Mouse (Mus musculus) CH12.LX (cell line): ENCODE results near the gene Pum2. TPM values are rescaled to one million over a fixed set of nuclear protein-coding genes. Genes with fewer than 3 reads are reported as not detected.

Experiments
- DNase-seq: peaks from one replicate; pipeline ENCODE4 v3.0.0-alpha.2; 2013; ENCODE audit errors: extremely low read depth
- H3K27ac ChIP-seq: 2 replicates; pipeline ENCODE4 v1.5.1; 2012; ENCODE audit warnings: low read depth, mild to moderate bottlenecking, control low read depth, moderate library complexity; ENCODE audit not compliant: insufficient read depth
- H3K27me3 ChIP-seq: replicated peaks from 2 replicates; pipeline ENCODE3; 2012; ENCODE audit warnings: inconsistent platforms
- H3K36me3 ChIP-seq, 2 experiments: replicated peaks in 1 of 2; 2 replicates each; pipeline versions ENCODE3 to v1.6.1; 2012; ENCODE audit warnings: inconsistent platforms in 1 of 2, low read length in 1 of 2, mild to moderate bottlenecking in 1 of 2, mixed read lengths in 1 of 2, moderate library complexity in 1 of 2; ENCODE audit not compliant: control insufficient read depth in 1 of 2, insufficient read depth in 1 of 2
- H3K4me1 ChIP-seq, 2 experiments: 2 replicates each; pipeline ENCODE4 v1.6.1; 2012; ENCODE audit warnings: inconsistent platforms in 1 of 2, moderate library complexity in 1 of 2; ENCODE audit not compliant: insufficient read depth in 2 of 2, control insufficient read depth in 1 of 2
- H3K4me2 ChIP-seq: 2 replicates; pipeline ENCODE4 v1.6.1; 2012; ENCODE audit warnings: low read depth, mild to moderate bottlenecking, control low read depth; ENCODE audit not compliant: poor library complexity, insufficient read depth, severe bottlenecking
- H3K4me3 ChIP-seq, 3 experiments: fragments of 150-350 bp in 1 of 3; sonication (generic) in 1 of 3; replicated peaks in 1 of 3; 2 replicates each; pipeline versions ENCODE3 to v1.5.1; 2011 to 2012; ENCODE audit warnings: low read depth in 2 of 3, low read length in 2 of 3, mild to moderate bottlenecking in 2 of 3, moderate library complexity in 2 of 3, control low read depth in 1 of 3, improper control_type of control experiment in 1 of 3, inconsistent platforms in 1 of 3, mixed read lengths in 1 of 3; ENCODE audit not compliant: poor library complexity in 1 of 3
- H3K79me2 ChIP-seq: replicated peaks from 2 replicates; pipeline ENCODE4 v1.6.1; 2012; ENCODE audit warnings: mild to moderate bottlenecking, moderate library complexity; ENCODE audit not compliant: control insufficient read depth, poor library complexity, insufficient read depth, severe bottlenecking; ENCODE audit errors: extremely low read depth
- H3K9ac ChIP-seq: 2 replicates; pipeline ENCODE4 v1.6.1; 2012; ENCODE audit warnings: low read depth, mild to moderate bottlenecking, control low read depth, moderate library complexity; ENCODE audit not compliant: insufficient read depth
- H3K9me3 ChIP-seq: replicated peaks from 2 replicates; pipeline ENCODE3; 2012; ENCODE audit warnings: low read length, inconsistent platforms, mixed read lengths
- BHLHE40 ChIP-seq: IDR thresholded peaks from 2 replicates; pipeline ENCODE4 v1.6.1; 2011; ENCODE audit warnings: mild to moderate bottlenecking, low read depth, low read length, improper control_type of control experiment
- CHD1 ChIP-seq: IDR thresholded peaks from 2 replicates; pipeline ENCODE4 v1.6.1; 2012; ENCODE audit warnings: low read depth, low read length, improper control_type of control experiment, inconsistent platforms
- CTCF ChIP-seq, 2 experiments: IDR thresholded peaks in 1 of 2; conservative IDR thresholded peaks in 1 of 2; 2 replicates each; pipeline ENCODE4 v1.5.1; 2011 to 2012; ENCODE audit warnings: low read depth in 2 of 2, low read length in 2 of 2, improper control_type of control experiment in 1 of 2, inconsistent platforms in 1 of 2, mild to moderate bottlenecking in 1 of 2, moderate library complexity in 1 of 2
- E2F4 ChIP-seq: IDR thresholded peaks from 2 replicates; pipeline ENCODE4 v1.6.1; 2011; ENCODE audit warnings: low read depth, low read length, improper control_type of control experiment; ENCODE audit not compliant: insufficient replicate concordance
- ELF1 ChIP-seq: IDR thresholded peaks from 2 replicates; pipeline ENCODE4 v1.6.1; 2014; ENCODE audit warnings: low read depth, mild to moderate bottlenecking, inconsistent platforms, low read length, improper control_type of control experiment
- EP300 ChIP-seq: IDR thresholded peaks from 2 replicates; pipeline ENCODE4 v1.6.1; 2011; ENCODE audit warnings: low read length, improper control_type of control experiment
- GABPA ChIP-seq: IDR thresholded peaks from 2 replicates; pipeline ENCODE4 v1.6.1; 2012; ENCODE audit warnings: low read depth, low read length, improper control_type of control experiment, inconsistent platforms; ENCODE audit not compliant: insufficient replicate concordance
- HCFC1 ChIP-seq: IDR thresholded peaks from 2 replicates; pipeline ENCODE4 v1.6.1; 2012; ENCODE audit warnings: low read depth, mild to moderate bottlenecking, inconsistent platforms, low read length, improper control_type of control experiment
- JUN ChIP-seq: IDR thresholded peaks from 2 replicates; pipeline ENCODE4 v1.6.1; 2011; ENCODE audit warnings: low read depth, mild to moderate bottlenecking, low read length, improper control_type of control experiment, moderate library complexity; ENCODE audit not compliant: insufficient read depth
- KAT2A ChIP-seq: IDR thresholded peaks from 2 replicates; pipeline ENCODE4 v1.6.1; 2012; ENCODE audit warnings: low read length, improper control_type of control experiment, inconsistent platforms; ENCODE audit not compliant: insufficient replicate concordance
- MAFK ChIP-seq: IDR thresholded peaks from 2 replicates; pipeline ENCODE4 v1.6.1; 2011; ENCODE audit warnings: low read length, improper control_type of control experiment; ENCODE audit not compliant: insufficient replicate concordance
- MAZ ChIP-seq: IDR thresholded peaks from 2 replicates; pipeline ENCODE4 v1.6.1; 2012; ENCODE audit warnings: low read depth, mild to moderate bottlenecking, inconsistent platforms, low read length, improper control_type of control experiment, moderate library complexity
- MXI1 ChIP-seq: IDR thresholded peaks from 2 replicates; pipeline ENCODE4 v1.6.1; 2011; ENCODE audit warnings: mild to moderate bottlenecking, low read depth, low read length, improper control_type of control experiment
- MYC ChIP-seq: IDR thresholded peaks from 2 replicates; pipeline ENCODE4 v1.6.1; 2011; ENCODE audit warnings: low read depth, mild to moderate bottlenecking, improper control_type of control experiment, low read length
- POLR2A ChIP-seq: IDR thresholded peaks from 2 replicates; pipeline ENCODE4 v1.6.1; 2011; ENCODE audit warnings: low read depth, mild to moderate bottlenecking, improper control_type of control experiment, low read length
- RAD21 ChIP-seq: IDR thresholded peaks from 2 replicates; pipeline ENCODE4 v1.6.1; 2011; ENCODE audit warnings: low read depth, mild to moderate bottlenecking, low read length, improper control_type of control experiment, moderate library complexity
- RCOR1 ChIP-seq: conservative IDR thresholded peaks from 2 replicates; pipeline ENCODE4 v1.6.1; 2012; ENCODE audit warnings: low read depth, mild to moderate bottlenecking, inconsistent platforms, low read length, improper control_type of control experiment
- SMC3 ChIP-seq: IDR thresholded peaks from 2 replicates; pipeline ENCODE4 v1.6.1; 2011; ENCODE audit warnings: low read depth, low read length, improper control_type of control experiment
- TCF12 ChIP-seq: IDR thresholded peaks from 2 replicates; pipeline ENCODE4 v1.6.1; 2014; ENCODE audit warnings: low read depth, mild to moderate bottlenecking, inconsistent platforms, low read length, improper control_type of control experiment
- USF2 ChIP-seq: conservative IDR thresholded peaks from 2 replicates; pipeline ENCODE4 v1.6.1; 2011; ENCODE audit warnings: low read depth, low read length, improper control_type of control experiment
- ZMIZ1 ChIP-seq: IDR thresholded peaks from 2 replicates; pipeline ENCODE4 v1.6.1; 2012; ENCODE audit warnings: low read depth, mild to moderate bottlenecking, inconsistent platforms, low read length, improper control_type of control experiment
- dilution Hi-C: fragments of 300-500 bp; cut with MboI; formaldehyde crosslinking; loops from 2 replicates; pipeline ENCODE4 v1.14.3; 2020; ENCODE audit warnings: low sequenced_read_pairs; ENCODE audit not compliant: extremely low pct_unique_long_range_greater_than_20kb, extremely low pct_ligation_motif_present
- in situ Hi-C: fragments of 300-500 bp; cut with MboI; formaldehyde crosslinking; loops from 3 replicates; pipeline ENCODE4 v1.14.3; 2019; ENCODE audit warnings: low sequenced_read_pairs, low pct_ligation_motif_present, low pct_unique_long_range_greater_than_20kb, mixed read lengths
- polyA plus RNA-seq: library from polyadenylated mRNA; unstranded; fragments of >175 nt; gene quantifications from 2 replicates; pipeline ENCODE4 v1.2.1, GENCODE M21; 2012; ENCODE audit warnings: low read depth; ENCODE audit not compliant: insufficient read length
- total RNA-seq, 2 experiments: library from RNA; depleted of rRNA; stranded (reverse); fragments of 300-350 nt in 1 of 2; fragments of >200 nt in 1 of 2; gene quantifications; 2 replicates each; pipeline ENCODE4 v1.2.3; 2012 to 2014

Gene Pum2
- total and polyA plus RNA-seq, 3 experiments = 52.9 to 90.2 (median 62.7) TPM

DNA sequence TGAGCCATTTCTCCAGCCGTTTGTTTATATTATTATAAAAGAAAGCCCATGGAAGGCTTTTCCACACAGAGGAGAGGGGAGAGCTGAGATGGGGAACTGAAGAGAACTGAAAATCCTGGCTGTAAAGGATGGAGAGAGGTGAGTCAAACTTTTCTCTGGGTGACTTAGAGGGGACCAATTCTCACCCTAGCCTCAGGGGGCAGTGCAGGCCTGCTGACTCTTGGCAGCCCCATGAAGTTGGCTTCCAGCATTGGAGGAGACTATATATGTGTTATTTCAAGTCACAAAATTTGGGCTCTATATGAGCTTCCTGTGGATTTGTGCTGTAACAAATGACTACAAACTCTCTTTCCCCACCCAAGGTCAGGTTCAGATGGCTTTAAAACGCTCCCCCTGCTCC is 88.7 kb downstream of the Pum2 start:
- H3K27ac ChIP-seq = no peak overlapping the region
- in situ Hi-C loops = no loop called here
- no peak overlapping the region for H3K9ac ChIP-seq
- H3K4me2 ChIP-seq = no peak overlapping the region
- H3K79me2 ChIP-seq = no peaks in the 10 kb centered on the region
- no peak for TF ChIP-seq HCFC1
- no peak for TF ChIP-seq MXI1
- TF ChIP-seq MYC = no peak
- no peak for TF ChIP-seq EP300
- TF ChIP-seq E2F4 = no peak
- peak; percentile 78 for TF ChIP-seq RAD21
- TF ChIP-seq SMC3 = peak; percentile 54
- no peak for TF ChIP-seq ELF1
- peak; percentile 48 to 76; a peak in 3 of 4 replicates for TF ChIP-seq CTCF (conservative IDR thresholded peaks at IDR 0.05 in 1 of 2, IDR thresholded peaks at IDR 0.05 in 1 of 2; ENCODE audit: low read depth in 2 of 2, low read length in 2 of 2)
- no peaks in the 10 kb centered on the region for H3K4me1 ChIP-seq
- H3K9me3 ChIP-seq = peaks cover 4% of the 10 kb centered on the region
- peaks cover 0 to 4% of the 10 kb centered on the region in 2 experiments for H3K36me3 ChIP-seq
- peak; percentile 33 for DNase-seq
- dilution Hi-C loops = no loop called here
- H3K4me3 ChIP-seq = no peak overlapping the region
- H3K27me3 ChIP-seq = no peaks in the 10 kb centered on the region

DNA sequence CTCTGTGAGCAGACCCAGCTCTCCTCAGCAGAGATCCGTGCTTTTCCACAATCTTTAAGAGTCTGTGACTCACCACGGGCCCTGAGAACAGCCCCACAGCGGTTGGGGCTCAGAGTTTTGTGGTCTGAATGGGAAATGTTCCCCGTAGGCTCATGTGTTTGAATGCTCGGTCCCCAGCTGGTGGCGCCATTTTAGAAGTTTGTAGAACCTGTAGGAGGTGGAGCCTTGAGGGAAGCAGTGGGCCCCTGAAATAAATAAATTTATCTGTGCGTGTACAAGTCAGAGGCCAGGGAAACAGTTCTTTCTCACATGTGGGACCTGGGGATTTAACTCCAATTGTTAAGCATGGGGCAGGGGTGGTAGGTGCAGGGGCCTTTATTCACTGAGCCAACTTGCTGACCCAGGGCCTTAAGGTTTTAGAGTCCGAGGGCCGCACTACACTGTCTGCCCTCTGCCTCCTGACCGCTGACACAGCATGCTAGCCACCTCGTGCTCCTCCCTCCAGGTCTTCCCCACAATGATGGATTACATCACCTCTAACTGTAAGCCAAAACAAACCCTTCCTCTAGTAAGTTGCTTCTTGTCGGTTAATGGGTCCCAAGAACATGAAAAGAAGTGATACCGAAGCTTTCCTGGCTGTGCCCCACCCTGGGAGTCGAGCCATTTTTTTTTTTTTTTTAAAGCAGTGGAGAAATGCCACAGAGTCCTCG is 90.4 kb downstream of the Pum2 start:
- H3K79me2 ChIP-seq = no peaks in the 10 kb centered on the region
- in situ Hi-C loops (no loop called here), dilution Hi-C loops (no loop called here)
- no peak for DNase-seq
- no peaks in the 10 kb centered on the region for H3K9me3 ChIP-seq
- 0 out of 4 replicates have a peak, but pooled peaks of 1 of the 2 experiments have one; percentile 16 for TF ChIP-seq CTCF (conservative IDR thresholded peaks at IDR 0.05 in 1 of 2, IDR thresholded peaks at IDR 0.05 in 1 of 2; ENCODE audit: low read depth in 2 of 2, low read length in 2 of 2)
- TF ChIP-seq MAZ = no peak
- no peak overlapping the region for H3K4me2 ChIP-seq
- H3K4me1 ChIP-seq = no peaks in the 10 kb centered on the region
- H3K4me3 ChIP-seq = no peak overlapping the region
- no peak overlapping the region for H3K9ac ChIP-seq
- H3K27ac ChIP-seq = no peak overlapping the region
- H3K27me3 ChIP-seq = no peaks in the 10 kb centered on the region
- no peaks in the 10 kb centered on the region for H3K36me3 ChIP-seq

DNA sequence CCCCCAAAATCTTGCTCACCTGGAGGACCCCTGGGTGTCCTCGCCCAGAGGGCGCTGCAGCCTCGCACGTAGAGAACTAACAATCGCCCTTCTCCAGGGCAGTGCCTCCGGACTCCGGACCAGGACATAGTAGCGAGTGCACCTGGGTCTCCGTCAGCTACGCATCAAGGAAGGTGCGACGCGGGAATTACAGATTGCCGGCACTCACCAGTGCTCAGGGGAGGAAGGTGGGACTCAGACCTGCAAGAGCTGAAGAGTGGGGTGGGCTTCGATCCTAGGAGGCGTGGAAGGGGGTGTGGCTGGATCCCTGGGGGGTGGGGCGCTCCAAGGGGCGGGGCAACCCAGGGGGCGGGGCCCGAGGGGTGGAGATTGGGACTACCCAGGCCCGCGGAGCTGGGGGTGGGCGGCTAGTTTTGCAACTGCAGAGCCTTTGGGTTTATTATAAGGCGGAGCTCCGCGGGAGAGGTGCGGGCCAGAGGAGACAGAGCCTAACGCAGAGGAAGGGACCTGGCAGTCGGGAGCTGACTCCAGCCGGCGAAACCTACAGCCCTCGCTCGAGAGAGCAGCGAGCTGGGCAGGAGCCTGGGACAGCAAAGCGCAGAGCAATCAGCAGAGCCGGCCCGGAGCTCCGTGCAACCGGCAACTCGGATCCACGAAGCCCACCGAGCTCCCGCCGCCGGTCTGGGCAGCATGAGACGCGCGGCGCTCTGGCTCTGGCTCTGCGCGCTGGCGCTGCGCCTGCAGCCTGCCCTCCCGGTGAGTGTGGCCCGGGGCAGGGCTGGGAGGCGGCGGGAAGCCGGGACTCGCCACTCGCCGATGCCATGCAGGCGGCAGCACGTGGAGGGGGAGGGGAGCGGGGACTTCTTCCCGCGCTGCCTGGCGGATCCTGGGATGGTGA is 97.3 kb downstream of the Pum2 start, which contains the start of gene Sdc1:
Gene Sdc1 (plus strand): TSS at position 378 of the 898 bp plus-strand sequence.
- dilution Hi-C loops (no loop called here), in situ Hi-C loops (loop anchor here (10.0 kb wide), 1 partner anchor 244 kb away; no protein-coding TSS in a partner anchor)
- Histone ChIP-seq H3K4me3 (peak within 1 kb of the TSS; percentile 34 to 58 (median 51)), H3K4me1 (peaks cover 0 to 10% of the 10 kb centered on the region in 2 experiments; a peak in 2 of 4 replicates), H3K79me2 (no peaks in the 10 kb centered on the region), H3K27ac (no peak within 1 kb of the TSS), H3K9ac (peak within 1 kb of the TSS; percentile 21; the same call in 1 of the 2 replicates), H3K9me3 (peaks cover 4% of the 10 kb centered on the region), H3K4me2 (peak within 1 kb of the TSS; percentile 53), H3K36me3 (no peaks in the 10 kb centered on the region), H3K27me3 (peaks cover 13% of the 10 kb centered on the region)
- no peak for DNase-seq
- TF ChIP-seq JUN (no peak), EP300 (no peak), MXI1 (peak; percentile 62), SMC3 (peak; percentile 5; the same call in 1 of the 2 replicates), POLR2A (peak; percentile 57), CHD1 (no peak), RAD21 (peak; percentile 13), GABPA (no peak), BHLHE40 (0 out of 2 replicates have a peak, but pooled peaks have one; percentile 9), RCOR1 (no peak), MYC (no peak), TCF12 (no peak), USF2 (no peak), ZMIZ1 (no peak), KAT2A (no peak), MAFK (no peak), HCFC1 (no peak)
